Mouse (Mus musculus): ENCODE results near the gene Klrg2. TPM values are rescaled to one million over a fixed set of nuclear protein-coding genes. Genes with fewer than 3 reads are reported as not detected.
A peak's percentile ranks its signal among the peaks of the same experiment; 100 is the strongest.

Klrg2 gene
- polyA plus RNA-seq, 1 experiment from 2014 or later, result 0.13 TPM

DNA sequence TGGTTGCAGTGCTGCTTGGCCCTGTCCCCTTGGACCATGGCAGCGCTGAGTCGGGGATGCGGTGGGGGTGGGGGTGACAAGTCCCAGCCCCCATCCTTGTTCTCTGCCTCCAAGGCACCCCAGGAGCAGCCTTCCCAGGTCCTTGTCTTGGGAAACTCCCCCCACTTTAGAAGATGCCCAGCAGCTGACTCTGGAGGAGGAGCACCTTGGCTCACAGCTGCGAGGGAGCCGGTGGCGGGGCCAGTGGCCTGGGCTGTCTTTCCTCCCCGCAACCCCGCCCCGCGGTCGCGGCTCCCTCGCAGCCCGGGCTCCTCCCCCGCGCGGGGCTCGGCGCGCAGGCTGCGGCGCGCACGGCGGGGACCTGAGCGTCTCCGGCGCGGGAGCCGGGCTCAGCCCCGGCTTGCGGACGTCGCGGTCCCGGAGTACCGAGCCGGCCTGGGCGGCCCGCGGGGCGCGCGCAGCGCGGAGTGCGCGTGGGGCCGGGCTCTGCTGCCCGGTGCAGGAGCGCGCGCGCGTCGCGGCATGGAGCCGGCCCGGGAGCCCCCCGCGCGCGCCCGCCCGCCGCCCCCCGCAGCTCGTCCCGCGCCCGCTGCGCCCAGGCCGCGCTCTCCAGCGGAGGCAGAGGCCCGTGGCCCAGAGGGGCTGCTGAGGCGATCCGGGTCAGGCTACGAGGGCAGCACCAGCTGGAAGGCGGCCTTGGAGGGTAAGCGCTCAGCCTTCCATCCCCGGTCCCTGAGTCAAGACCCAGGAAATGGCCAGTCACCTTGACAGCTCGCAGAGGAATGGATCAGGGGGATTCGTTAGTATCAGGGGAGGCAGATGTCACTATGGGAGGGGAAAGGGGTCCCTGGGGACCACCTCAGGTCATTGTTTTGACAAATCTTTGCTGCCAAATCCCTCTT lies 25.9 kb upstream of the Klrg2 start, which contains the start of gene Clec2l:
Clec2l (plus strand) TSS at position 356 of the 902 bp plus-strand sequence.
- peak within 1 kb of the TSS; percentile 64 for H3K27ac ChIP-seq (ENCODE audit: low read depth, low read length)
- no peaks in the 10 kb centered on the region for H3K27me3 ChIP-seq (ENCODE audit: control insufficient read depth, insufficient read depth, low read length)
- 1% methylated on average over 26 of the region's 84 CpGs for WGBS
- peak within 1 kb of the TSS; percentile 60 for H3K4me3 ChIP-seq (ENCODE audit: low read depth, low read length)
- no peaks in the 10 kb centered on the region for H3K36me3 ChIP-seq (ENCODE audit: control insufficient read depth, insufficient read depth, low read length)
- ATAC-seq (ENCODE audit: low read depth), result peak; percentile 90
- peak within 1 kb of the TSS; percentile 78 for H3K9ac ChIP-seq (replicated peaks; ENCODE audit: low read depth, low read length)
- H3K9me3 ChIP-seq (ENCODE audit: control insufficient read depth, low read length), result no peaks in the 10 kb centered on the region
- 0 out of 2 replicates have a peak, but pooled peaks cover 5% of the 10 kb centered on the region for H3K4me1 ChIP-seq (ENCODE audit: control insufficient read depth, insufficient read depth, low read length)
- peak within 1 kb of the TSS; percentile 70 for H3K4me2 ChIP-seq (ENCODE audit: low read depth, low read length)

DNA sequence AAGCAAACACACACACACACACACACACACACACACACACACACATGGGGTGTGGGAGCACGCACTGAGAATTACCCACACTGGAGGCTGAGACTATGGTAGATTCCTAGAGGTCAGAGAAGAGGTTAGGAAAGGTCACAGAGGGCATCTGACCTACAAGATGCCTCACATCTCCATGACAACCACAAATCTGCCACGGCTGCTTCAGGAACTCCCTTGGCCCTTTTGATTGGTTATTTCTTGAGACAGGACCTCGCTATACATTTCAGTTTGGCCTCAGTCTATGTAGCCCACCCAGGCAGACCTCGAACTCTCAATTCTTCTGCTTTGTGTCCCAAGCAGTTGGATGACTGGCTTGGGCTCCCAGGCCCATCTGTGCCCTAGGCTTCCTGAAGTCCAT lies 24.6 kb upstream of the Klrg2 start:
- no peak overlapping the region for H3K4me2 ChIP-seq (ENCODE audit: low read depth, low read length)
- H3K36me3 ChIP-seq (ENCODE audit: control insufficient read depth, insufficient read depth, low read length), result no peaks in the 10 kb centered on the region
- H3K9me3 ChIP-seq (ENCODE audit: control insufficient read depth, low read length), result no peaks in the 10 kb centered on the region
- H3K27me3 ChIP-seq (ENCODE audit: control insufficient read depth, insufficient read depth, low read length), result no peaks in the 10 kb centered on the region
- WGBS, result 22% methylated on average over 4 of the region's 4 CpGs
- no peak overlapping the region for H3K27ac ChIP-seq (ENCODE audit: low read depth, low read length)
- no peak overlapping the region for H3K9ac ChIP-seq (replicated peaks; ENCODE audit: low read depth, low read length)
- ATAC-seq (ENCODE audit: low read depth), result no peak
- 0 out of 2 replicates have a peak, but pooled peaks cover 5% of the 10 kb centered on the region for H3K4me1 ChIP-seq (ENCODE audit: control insufficient read depth, insufficient read depth, low read length)
- H3K4me3 ChIP-seq (ENCODE audit: low read depth, low read length), result no peak overlapping the region

DNA sequence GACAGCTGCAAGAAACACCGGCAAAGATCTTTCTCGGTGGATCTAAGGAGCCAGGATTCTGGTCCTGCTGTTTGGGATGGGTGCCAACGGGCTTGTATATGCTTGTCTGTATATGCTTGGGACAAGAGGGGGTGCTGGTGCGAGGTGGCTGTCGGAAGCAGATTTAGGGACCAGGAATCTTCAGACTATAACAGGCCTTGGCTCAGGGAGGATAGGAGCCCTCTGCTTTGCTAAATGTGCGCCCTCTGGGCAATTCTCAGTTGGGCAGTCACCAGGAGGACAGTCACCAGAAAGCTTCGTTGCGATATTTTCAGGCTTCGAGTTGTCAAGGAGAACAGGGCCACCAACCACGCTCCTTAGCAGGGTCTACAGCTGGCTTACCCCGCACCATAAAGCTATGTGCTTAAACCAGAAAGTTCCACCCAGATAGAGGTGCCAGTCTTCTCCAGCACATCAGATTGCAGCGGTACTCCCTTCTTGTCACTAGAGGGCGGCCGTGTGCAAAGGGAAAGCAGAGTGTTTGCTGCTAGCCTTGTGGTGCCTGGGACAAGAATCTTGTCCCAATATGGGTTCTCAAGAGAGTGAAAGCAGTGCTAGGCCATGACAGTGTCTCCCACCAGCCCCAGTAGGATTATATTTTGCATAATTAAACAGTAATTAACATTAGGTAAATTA lies 13.4 kb upstream of the Klrg2 start:
- H3K27me3 ChIP-seq (ENCODE audit: control insufficient read depth, insufficient read depth, low read length), result no peaks in the 10 kb centered on the region
- H3K4me1 ChIP-seq (ENCODE audit: control insufficient read depth, insufficient read depth, low read length), result no peaks in the 10 kb centered on the region
- no peaks in the 10 kb centered on the region for H3K36me3 ChIP-seq (ENCODE audit: control insufficient read depth, insufficient read depth, low read length)
- H3K27ac ChIP-seq (ENCODE audit: low read depth, low read length), result no peak overlapping the region
- H3K4me2 ChIP-seq (ENCODE audit: low read depth, low read length), result no peak overlapping the region
- H3K9me3 ChIP-seq (ENCODE audit: control insufficient read depth, low read length), result no peaks in the 10 kb centered on the region
- ATAC-seq (ENCODE audit: low read depth), result peak; percentile 72
- WGBS, result 41% methylated on average over 14 of the region's 14 CpGs
- no peak overlapping the region for H3K4me3 ChIP-seq (ENCODE audit: low read depth, low read length)
- H3K9ac ChIP-seq (replicated peaks; ENCODE audit: low read depth, low read length), result no peak overlapping the region

DNA sequence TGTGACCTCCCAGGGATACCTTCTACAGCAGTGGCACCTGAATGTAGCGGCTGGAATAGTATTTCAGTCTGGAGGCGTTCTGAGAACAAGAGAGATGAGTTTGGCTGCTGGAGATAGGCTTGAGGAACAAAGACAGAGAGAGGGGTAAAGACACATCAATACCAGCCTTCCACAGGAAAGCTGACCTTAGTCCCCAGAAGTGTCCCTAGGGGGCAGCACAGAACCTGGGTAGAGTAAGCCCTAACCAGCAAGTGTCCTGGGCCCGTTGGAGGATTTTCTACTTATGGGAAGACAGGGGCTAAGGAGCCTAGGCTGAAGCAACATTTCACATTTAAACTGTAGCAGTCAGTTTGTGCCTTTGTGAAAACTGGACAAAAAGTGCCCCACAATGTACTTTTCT lies 12.5 kb upstream of the Klrg2 start:
- Histone ChIP-seq H3K4me3 (ENCODE audit: low read depth, low read length) (no peak overlapping the region), H3K27me3 (ENCODE audit: control insufficient read depth, insufficient read depth, low read length) (no peaks in the 10 kb centered on the region), H3K27ac (ENCODE audit: low read depth, low read length) (no peak overlapping the region), H3K9ac (replicated peaks; ENCODE audit: low read depth, low read length) (no peak overlapping the region), H3K4me1 (ENCODE audit: control insufficient read depth, insufficient read depth, low read length) (no peaks in the 10 kb centered on the region), H3K36me3 (ENCODE audit: control insufficient read depth, insufficient read depth, low read length) (no peaks in the 10 kb centered on the region), H3K4me2 (ENCODE audit: low read depth, low read length) (no peak overlapping the region), H3K9me3 (ENCODE audit: control insufficient read depth, low read length) (no peaks in the 10 kb centered on the region)
- WGBS, result 74% methylated on average over 3 of the region's 3 CpGs
- no peak for ATAC-seq (ENCODE audit: low read depth)

- no peak overlapping the region for H3K9ac ChIP-seq (replicated peaks; ENCODE audit: low read depth, low read length)
- peaks cover 7% of the 10 kb centered on the region for H3K27me3 ChIP-seq (ENCODE audit: control insufficient read depth, insufficient read depth, low read length)
- 71% methylated on average over 3 of the region's 3 CpGs for WGBS
- ATAC-seq (ENCODE audit: low read depth), result no peak
- no peak overlapping the region for H3K4me3 ChIP-seq (ENCODE audit: low read depth, low read length)
- no peak overlapping the region for H3K27ac ChIP-seq (ENCODE audit: low read depth, low read length)
- no peaks in the 10 kb centered on the region for H3K9me3 ChIP-seq (ENCODE audit: control insufficient read depth, low read length)
- no peaks in the 10 kb centered on the region for H3K36me3 ChIP-seq (ENCODE audit: control insufficient read depth, insufficient read depth, low read length)
- H3K4me1 ChIP-seq (ENCODE audit: control insufficient read depth, insufficient read depth, low read length), result no peaks in the 10 kb centered on the region
- H3K4me2 ChIP-seq (ENCODE audit: low read depth, low read length), result no peak overlapping the region
These were observed 6.0 kb upstream of the Klrg2 start for GRCm38 (mm10) chr6:38643039-38643438.

DNA sequence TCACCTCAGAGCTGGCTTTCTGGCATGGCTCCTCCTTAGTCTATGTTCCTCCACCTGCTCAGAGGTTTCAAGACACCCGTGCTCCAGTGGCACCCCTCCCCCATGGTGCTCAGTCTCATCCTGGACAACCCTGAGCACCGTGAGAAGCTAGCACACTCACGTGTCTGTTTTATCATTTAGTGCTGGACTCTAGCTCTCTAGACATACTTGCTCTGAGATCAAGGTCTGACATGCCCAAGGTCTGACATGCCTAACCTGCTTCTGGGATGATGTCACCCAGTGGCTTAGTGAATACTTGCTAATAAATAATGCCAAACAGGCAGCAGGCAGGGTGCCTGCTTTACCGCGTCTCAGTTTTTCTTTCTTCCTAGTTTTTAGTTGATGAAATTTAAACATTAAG lies 5.6 kb upstream of the Klrg2 start:
- Histone ChIP-seq H3K27me3 (ENCODE audit: control insufficient read depth, insufficient read depth, low read length) (peaks cover 12% of the 10 kb centered on the region), H3K4me2 (ENCODE audit: low read depth, low read length) (no peak overlapping the region), H3K4me3 (ENCODE audit: low read depth, low read length) (no peak overlapping the region), H3K27ac (ENCODE audit: low read depth, low read length) (no peak overlapping the region), H3K9ac (replicated peaks; ENCODE audit: low read depth, low read length) (no peak overlapping the region), H3K9me3 (ENCODE audit: control insufficient read depth, low read length) (no peaks in the 10 kb centered on the region), H3K4me1 (ENCODE audit: control insufficient read depth, insufficient read depth, low read length) (no peaks in the 10 kb centered on the region), H3K36me3 (ENCODE audit: control insufficient read depth, insufficient read depth, low read length) (no peaks in the 10 kb centered on the region)
- 64% methylated on average over 5 of the region's 5 CpGs for WGBS
- ATAC-seq (ENCODE audit: low read depth), result no peak

- Histone ChIP-seq H3K9ac (replicated peaks; ENCODE audit: low read depth, low read length) (no peak overlapping the region), H3K9me3 (ENCODE audit: control insufficient read depth, low read length) (no peaks in the 10 kb centered on the region), H3K4me3 (ENCODE audit: low read depth, low read length) (no peak overlapping the region), H3K4me1 (ENCODE audit: control insufficient read depth, insufficient read depth, low read length) (peaks cover 6% of the 10 kb centered on the region; the same call in 1 of the 2 replicates), H3K27me3 (ENCODE audit: control insufficient read depth, insufficient read depth, low read length) (peaks cover 20% of the 10 kb centered on the region), H3K4me2 (ENCODE audit: low read depth, low read length) (no peak overlapping the region), H3K27ac (ENCODE audit: low read depth, low read length) (no peak overlapping the region), H3K36me3 (ENCODE audit: control insufficient read depth, insufficient read depth, low read length) (no peaks in the 10 kb centered on the region)
- WGBS, result 45% methylated on average over 5 of the region's 5 CpGs
- peak; percentile 41; the same call in 1 of the 2 replicates for ATAC-seq (ENCODE audit: low read depth)
These were observed 4.6 kb upstream of the Klrg2 start for GRCm38 (mm10) chr6:38641645-38642044.

- Histone ChIP-seq H3K36me3 (ENCODE audit: control insufficient read depth, insufficient read depth, low read length) (no peaks in the 10 kb centered on the region), H3K9ac (replicated peaks; ENCODE audit: low read depth, low read length) (no peak overlapping the region), H3K4me1 (ENCODE audit: control insufficient read depth, insufficient read depth, low read length) (peaks cover 10% of the 10 kb centered on the region; the same call in 1 of the 2 replicates), H3K27ac (ENCODE audit: low read depth, low read length) (no peak overlapping the region), H3K27me3 (ENCODE audit: control insufficient read depth, insufficient read depth, low read length) (peaks cover 25% of the 10 kb centered on the region), H3K9me3 (ENCODE audit: control insufficient read depth, low read length) (no peaks in the 10 kb centered on the region), H3K4me3 (ENCODE audit: low read depth, low read length) (no peak overlapping the region), H3K4me2 (ENCODE audit: low read depth, low read length) (no peak overlapping the region)
- ATAC-seq (ENCODE audit: low read depth), result no peak
- 70% methylated on average over 5 of the region's 5 CpGs for WGBS
These were observed 4.2 kb upstream of the Klrg2 start for GRCm38 (mm10) chr6:38641228-38641627.

GRCm38 (mm10) chr6:38640401-38640800 lies 3.4 kb upstream of the Klrg2 start:
- Histone ChIP-seq H3K9ac (replicated peaks; ENCODE audit: low read depth, low read length) (no peak overlapping the region), H3K4me1 (ENCODE audit: control insufficient read depth, insufficient read depth, low read length) (peaks cover 17% of the 10 kb centered on the region; the same call in 1 of the 2 replicates), H3K36me3 (ENCODE audit: control insufficient read depth, insufficient read depth, low read length) (no peaks in the 10 kb centered on the region), H3K4me3 (ENCODE audit: low read depth, low read length) (no peak overlapping the region), H3K27ac (ENCODE audit: low read depth, low read length) (no peak overlapping the region), H3K9me3 (ENCODE audit: control insufficient read depth, low read length) (no peaks in the 10 kb centered on the region), H3K27me3 (ENCODE audit: control insufficient read depth, insufficient read depth, low read length) (peaks cover 33% of the 10 kb centered on the region), H3K4me2 (ENCODE audit: low read depth, low read length) (no peak overlapping the region)
- no peak for ATAC-seq (ENCODE audit: low read depth)
- WGBS, result 80% methylated on average over 11 of the region's 11 CpGs

All from neural tube, embryonic 14.5 days (tissue).